Mouse (Mus musculus) 3134 (cell line): ENCODE measurements around the gene Trim7.
"Not testable (repeated sequence)": the region's sequence is repeated elsewhere in the genome, so short reads cannot be mapped to it uniquely, and the experiment has no call there.

Experiments
- DNase-seq: peaks from one replicate; pipeline ENCODE4 v3.0.0-alpha.2; 2011; ENCODE audit warnings: low spot score; ENCODE audit not compliant: insufficient read length; ENCODE audit errors: extremely low read depth

The Trim7 gene

DNA sequence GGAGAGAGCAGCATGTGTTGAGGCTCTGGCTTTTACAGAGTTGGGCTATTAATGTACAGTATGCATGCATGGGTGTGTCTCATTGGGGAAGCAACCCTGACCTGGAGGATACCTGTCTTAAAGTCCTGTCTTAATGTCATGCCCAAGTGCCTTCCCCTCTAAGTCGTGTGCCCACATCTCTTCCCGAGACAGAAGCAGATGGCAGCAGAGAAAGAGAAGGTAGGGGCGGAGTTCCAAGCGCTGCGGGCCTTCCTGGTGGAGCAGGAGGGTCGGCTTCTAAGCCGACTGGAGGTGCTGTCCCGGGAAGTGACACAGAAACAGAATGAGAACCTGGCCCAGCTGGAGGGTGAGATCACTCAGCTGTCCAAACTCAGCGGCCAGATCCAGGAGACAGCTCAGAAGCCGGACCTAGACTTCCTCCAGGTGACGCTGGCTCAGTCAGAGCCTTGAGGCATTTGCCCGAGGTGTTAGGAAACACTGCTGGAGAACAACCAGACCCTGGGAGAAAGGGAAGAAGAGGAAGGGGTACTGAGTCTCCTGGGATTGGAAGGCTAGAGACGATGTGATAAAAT lies 19.4 kb downstream of the Trim7 start:
- no peak for DNase-seq

DNA sequence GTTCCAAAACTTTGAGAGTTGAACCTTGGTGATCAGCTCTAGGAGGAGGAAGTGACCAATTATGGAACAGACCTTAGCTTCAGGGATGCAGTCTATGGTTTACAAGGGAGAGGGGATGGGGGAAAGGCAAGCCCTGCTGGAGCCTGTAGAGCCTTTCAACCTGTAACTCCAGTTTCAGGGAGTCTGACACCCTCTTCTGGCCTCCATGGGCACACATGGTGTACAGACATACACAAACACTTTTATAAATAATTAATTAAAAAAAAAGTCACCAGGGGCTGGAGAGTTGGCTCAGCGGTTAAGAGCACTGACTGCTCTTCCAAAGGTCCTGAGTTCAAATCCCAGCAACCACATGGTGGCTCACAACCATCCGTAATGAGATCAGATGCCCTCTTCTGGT lies 20.4 kb downstream of the Trim7 start:
- not testable (repeated sequence) for DNase-seq

DNA sequence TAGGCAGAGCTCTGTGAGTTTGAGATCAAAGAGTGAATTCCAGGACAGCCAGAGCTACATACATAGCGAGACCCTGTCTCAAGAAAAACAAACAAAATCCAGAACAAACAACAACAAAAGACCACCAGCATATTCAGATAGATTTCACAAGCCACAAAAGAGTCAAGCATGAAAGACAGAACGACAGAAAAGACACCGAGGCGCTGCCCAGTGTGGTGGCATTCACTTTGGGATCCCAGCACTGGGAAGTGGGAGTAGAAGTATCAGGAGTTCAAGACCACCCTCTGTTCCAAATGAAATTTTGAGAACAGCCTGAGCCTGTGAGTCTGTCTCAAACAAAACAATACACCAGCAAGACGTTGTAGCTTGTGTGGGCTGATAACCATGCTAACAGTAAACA lies 20.9 kb downstream of the Trim7 start:
- no peak for DNase-seq

DNA sequence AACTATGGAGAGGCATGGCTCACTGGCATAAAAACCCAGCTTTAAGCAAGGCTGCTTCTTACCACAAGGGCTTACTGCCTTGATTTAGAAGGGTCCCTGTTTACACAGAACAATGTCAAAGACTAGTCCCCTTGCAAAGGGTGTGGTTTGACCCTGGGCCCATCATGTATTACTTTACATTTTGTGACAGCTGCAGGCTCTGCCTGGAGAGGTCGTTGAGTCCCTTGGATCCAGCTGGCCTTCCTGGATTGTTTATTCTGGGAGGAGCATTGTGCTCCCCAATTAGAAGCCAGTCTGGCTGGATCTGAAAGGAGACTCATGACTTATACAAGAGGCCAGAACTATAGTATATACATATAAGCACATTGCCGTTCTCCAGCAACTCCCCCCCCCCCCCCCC lies 24.3 kb downstream of the Trim7 start:
- DNase-seq = no peak

DNA sequence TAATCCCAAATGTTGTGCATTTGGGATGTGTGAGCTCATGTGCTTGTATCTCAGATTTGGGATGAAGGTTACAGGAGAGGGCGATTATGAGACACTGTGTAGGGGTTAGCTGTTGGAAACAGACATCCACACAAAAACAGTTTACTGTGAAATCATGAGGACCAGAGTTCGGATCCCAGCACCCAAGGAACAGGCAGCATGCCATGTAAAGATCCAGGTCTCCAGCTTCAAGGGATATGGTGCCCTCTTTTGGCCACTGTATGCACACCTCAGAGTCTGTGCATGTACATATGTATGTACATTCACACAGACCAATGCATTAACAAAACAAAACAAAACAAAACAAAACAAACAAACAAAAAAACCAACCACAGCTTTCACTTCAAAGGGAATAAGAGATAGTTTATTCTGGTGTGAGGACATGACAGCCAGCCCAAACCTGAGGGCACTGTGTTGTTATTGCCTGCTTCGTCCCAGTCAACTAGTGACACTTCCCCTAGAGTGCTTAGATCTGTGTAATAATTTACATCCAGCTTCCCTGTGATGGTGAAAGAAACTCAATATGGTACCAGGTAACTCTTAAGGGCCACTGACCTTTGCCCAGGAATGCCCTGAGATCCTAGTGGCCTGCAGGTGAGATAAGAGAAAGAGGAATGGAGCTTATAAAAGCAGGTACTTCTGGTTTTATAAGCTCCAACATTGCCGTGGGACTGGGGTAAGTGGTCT lies 25.5 kb downstream of the Trim7 start:
- DNase-seq = no peak

DNA sequence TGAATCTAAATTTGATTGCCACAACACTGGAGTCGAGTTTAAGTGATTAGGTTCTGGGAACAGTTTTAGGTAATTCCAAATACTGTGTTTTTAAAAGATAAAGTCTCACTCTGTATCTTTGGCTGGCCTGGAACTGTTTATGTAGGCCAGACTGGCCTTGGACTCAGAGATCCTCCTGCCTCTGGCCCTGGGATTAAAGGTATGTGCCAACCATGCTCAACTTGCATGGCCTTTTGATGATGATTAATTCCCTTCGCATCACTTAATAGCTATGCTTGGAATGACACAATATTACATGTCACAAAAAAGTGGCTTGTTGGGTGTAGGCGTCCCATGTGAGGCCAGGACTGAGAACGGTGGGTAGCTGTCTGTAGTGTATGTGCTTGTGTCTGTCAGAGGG lies 26.2 kb downstream of the Trim7 start:
- peak; percentile 27 for DNase-seq

DNA sequence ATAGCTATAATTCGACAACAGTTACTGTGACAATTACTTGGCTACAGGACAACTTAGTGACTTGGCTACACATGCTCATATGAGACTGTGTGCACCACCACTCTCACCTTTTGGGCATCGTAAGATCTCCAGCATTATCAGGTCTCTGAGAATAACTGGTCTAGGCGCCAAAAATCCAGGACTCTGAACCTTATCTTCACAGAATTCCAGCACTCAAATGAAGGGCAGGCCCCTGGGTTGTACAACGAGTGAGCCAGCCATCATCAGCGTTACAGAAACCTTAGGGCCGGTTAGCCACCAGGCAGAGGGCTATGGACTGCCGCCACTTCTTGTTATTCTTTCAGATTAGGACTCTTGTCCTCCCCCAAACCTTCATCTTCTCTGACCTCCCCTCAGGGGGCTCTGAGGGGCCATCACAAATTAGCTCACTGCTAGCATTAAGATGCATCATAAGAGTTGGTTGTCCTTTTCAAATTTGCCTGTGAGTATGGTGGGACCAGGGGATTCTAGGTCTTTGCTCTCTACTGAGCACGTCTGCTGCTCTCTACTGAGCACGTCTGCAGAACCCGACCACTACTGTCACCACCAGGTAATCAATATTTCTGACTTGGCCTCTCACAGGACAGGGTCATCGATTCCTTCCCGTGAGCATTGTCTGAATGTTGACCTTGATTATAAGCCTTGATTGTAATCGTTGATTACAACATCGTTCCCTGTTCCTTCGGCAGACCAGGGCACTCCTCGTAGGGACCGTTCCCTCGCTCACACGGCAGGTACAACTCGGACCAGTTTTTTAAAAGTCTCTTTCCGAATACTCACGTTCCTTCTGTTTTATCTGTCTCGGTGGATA lies 26.9 kb downstream of the Trim7 start:
- DNase-seq = peak; percentile 31

DNA sequence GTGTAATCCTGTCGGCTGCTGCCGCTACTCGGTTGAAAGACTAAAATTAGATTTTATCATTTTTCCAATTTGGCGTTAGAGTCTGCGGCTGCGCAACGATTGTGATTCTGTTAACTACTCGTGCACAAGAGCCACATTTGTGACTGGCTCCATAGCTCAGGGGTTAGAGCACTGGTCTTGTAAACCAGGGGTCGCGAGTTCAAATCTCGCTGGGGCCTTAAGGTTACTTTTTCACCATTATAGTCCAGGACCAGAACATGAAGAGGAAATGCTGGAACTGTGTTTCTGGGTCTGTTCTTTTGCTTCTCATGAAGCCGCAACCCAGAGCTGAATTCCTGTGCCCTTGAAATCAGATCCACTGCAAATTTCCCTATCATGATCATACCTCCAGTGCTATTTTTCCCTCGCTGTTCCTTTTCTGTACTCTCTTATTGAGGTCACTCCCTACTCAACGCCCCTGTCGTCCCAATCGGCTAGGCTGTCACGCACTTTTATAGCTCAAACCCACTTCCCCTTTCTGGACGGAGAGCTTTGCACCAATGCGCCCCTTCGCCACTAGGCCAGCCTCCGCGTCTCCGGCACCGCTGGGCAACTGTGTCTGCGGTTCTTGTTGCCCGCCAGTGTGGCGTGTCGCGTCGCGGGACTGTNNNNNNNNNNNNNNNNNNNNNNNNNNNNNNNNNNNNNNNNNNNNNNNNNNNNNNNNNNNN lies 27.7 kb downstream of the Trim7 start:
- peak; percentile 74 for DNase-seq

DNA sequence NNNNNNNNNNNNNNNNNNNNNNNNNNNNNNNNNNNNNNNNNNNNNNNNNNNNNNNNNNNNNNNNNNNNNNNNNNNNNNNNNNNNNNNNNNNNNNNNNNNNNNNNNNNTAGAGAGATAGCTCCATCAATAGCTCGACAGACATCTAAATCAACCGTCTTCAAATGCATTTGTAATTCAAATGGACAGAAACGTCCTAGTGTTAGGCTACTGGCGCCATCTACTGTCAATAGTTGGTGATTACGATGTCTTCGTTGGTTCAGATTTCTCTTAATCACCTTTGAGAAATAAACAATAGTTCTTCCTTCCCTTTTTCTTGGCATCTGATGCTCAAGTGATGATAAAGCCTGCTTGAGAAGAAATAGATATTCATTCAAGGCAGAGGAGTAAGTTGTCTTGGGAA lies 33.1 kb downstream of the Trim7 start:
- DNase-seq = peak; percentile 38

DNA sequence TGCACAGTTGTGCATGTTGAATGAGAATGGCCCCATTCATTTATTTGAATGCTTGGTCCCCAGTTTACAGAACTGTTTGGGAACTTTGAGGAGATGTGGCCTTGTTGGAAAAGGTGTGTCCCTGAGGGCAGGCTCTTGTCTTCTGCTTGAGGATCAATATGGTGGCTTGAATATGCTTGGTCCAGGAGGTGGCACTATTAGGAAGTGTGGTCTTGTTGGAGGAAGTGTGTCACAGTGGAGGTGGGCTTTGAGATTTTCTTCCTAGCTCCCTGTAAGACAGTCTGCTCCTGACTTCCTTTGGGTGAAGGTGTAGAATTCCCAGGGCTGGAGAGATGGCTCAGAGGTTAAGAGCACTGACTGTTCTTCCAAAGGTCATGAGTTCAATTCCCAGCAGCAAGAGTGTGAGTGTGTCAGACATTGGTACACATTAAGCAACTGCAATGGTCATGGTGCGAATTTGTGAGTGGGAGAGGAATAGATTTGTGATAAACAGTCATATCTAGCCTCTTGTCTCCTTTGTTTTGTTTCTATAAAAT lies 36.9 kb downstream of the Trim7 start:
- no peak for DNase-seq

DNA sequence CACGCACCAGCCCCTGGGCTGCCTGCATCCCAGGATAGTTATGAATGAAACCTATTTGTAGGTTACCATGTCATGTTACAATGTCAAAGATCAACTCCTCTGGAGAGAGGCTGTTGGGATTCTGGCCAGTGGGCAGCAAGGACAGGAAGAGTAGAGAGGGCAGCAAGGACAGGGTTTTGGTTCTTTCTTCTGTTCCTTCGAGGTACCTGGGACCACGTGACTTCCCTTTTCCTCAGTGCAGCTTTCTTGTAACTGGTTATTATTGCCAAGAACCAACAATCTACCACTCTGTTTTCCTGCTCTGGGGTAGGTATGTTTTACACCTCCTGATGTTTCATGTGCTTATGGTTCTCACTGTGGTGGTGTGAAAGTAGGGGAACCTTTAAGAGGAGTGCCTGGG lies 37.9 kb downstream of the Trim7 start:
- DNase-seq = no peak

DNA sequence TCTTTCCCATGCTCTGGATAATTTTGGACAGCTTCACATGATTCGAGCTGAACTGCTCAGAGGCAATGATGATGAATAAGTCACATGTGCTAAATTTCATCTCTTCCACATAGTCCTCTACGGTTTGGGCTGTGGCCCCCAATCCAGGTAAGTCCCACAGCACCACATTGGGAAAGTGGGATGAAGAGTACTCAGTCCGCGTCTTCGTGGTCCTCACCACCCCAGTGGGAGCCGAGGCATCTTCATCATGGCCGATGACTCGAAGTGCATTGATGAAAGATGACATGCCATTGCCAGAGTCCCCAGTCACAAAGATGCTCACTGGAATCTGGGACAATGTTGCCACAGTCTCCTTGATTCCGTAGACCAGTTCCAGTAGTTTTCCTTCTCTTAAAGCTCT lies 40.5 kb downstream of the Trim7 start:
- DNase-seq = no peak

DNA sequence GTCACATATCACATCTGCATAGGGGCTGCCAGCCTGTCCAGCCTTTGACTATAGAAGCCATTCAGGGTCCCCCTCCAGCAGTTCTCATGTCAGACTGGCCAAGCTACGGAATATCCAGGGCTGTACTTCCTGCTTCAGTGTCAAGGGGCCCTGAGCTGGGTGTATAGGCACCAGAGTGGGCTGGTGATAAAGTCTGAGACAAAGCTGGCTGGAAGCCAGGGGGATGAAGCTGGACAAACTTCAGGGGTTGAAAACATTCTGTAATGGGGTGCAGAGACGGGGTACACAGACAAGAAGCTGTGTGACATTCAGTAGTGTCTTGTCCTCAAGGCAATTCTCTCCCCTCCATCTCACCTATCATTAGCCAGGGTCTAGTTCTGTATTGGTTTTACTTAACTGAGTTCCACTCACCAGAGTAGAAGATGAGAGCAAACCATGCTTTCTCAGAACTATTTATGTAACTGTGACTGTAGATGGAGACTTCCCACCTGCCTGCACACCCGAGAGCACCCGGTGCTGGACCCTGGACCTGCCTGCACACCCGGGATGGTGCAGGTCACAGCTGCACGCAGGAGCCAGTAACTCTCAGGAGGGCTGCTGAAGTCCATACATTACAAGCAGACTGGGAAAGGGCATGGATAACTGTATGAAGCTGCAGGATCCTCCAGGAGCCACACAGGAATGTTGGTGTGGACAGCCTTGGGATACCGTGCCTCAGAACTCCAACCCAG lies 43.6 kb downstream of the Trim7 start:
- peak; percentile 45 for DNase-seq

DNA sequence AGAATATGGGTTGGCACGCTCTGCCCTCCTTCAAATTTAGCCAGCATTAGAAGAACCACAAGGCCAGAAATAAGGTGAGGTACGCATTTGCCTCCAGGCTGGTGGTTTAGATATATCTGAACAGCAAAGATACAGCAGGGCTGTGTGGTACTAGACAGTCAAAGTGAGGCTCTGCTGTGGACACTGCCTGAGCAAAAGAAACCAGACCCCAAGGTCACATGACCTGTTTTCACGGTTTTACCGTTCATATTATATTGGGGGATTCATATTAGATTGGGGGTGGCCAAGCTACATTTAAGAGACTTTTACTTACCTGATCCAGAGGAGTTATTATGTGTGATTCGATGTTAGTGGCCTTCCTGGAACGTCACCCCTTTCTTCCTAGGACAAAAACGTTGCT lies 44.8 kb downstream of the Trim7 start:
- peak; percentile 22 for DNase-seq

DNA sequence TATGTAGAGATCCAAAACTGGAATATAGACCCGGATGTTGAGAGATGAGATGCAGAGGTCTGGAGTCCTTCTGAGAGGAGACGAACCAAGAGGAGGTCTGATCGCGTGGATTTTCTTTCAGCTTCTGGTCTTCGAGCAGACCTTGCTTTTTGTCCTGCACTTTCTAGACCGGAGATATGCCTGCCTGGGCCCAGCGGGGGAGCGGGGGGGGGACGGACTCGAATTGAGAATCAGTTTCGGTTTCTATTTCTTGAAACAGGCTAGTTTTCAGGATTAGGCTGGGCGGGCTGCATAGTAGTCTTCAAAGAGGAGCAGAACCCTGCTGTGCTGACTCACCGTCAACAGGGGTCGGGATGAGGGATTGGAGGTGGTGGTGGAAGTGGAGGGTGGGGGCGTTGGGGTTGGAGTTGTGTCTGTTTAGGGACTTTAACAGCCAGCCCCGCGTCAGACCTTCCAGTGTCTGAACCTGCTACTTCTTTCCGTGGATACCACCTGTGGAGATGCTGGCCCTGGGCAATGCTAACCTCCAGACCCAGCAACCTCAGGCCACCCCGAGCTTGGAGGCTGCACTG lies 45.3 kb downstream of the Trim7 start, which contains the start of gene Irgm1:
Gene Irgm1, minus strand, starts transcription at position 483 of the 572 bp plus-strand sequence.
- DNase-seq = peak; percentile 86

DNA sequence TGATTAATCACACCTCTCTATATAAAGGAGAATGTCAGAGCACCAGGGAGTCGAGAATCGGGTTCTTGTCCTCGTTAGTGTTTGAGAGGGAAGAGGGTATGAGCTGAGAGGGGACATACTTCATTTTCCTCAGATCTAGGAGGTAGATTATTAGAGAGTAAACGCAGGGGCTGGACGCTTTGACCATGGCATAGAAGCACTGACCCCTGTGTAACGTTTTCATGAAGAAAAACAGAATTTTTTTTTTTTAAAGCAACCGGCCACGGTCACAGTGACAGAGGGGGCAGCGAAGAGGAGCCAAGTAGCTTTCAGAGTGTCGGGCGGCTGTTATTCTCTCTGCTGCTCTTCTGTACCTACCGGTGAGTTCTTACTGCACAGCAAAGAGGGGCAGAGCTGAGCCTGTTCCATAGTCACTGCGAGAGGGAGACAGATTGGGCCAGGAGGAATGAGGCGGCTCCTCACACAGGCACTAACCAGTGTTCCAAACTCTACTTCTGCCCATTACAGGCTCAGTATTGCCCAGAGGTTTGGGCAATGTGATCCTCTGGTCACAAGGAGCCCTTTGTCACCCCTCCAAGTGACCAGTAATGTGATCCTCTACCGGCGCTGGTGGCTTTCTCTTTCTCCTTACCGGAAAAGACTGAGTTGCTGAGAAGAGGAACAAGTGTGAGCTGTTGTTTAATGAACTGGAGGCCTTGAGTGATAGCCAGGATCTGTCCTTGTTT lies 46.0 kb downstream of the Trim7 start:
- peak; percentile 55 for DNase-seq

DNA sequence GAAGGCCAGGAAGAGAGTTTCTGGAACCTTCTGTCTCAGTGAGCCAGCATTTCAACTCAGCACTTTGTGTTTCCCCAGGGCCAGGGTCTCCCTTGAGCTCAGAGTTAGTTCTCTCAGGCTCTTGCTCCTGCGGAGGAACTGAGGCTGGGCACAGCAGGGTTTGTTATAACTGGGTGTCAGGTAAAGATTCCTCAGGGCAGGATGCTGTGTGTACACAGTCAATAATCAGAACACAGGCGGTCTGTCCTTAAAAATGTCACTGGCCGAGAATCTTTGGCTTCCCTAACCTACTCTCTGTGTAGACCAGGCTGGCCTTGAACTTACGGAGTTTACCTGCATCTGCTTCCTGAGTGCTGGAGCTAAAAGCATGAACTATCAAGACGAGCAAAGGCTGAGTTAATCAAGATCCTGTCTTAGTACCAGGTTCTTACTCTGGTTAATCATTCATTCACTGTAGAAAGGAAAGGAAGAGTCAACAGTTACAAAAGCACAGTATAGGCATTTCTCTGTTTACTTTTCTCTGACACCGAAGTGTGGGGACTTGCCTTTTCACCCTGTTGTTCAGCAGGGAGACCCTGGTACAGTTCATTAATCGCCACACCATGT lies 46.9 kb downstream of the Trim7 start:
- DNase-seq = no peak

DNA sequence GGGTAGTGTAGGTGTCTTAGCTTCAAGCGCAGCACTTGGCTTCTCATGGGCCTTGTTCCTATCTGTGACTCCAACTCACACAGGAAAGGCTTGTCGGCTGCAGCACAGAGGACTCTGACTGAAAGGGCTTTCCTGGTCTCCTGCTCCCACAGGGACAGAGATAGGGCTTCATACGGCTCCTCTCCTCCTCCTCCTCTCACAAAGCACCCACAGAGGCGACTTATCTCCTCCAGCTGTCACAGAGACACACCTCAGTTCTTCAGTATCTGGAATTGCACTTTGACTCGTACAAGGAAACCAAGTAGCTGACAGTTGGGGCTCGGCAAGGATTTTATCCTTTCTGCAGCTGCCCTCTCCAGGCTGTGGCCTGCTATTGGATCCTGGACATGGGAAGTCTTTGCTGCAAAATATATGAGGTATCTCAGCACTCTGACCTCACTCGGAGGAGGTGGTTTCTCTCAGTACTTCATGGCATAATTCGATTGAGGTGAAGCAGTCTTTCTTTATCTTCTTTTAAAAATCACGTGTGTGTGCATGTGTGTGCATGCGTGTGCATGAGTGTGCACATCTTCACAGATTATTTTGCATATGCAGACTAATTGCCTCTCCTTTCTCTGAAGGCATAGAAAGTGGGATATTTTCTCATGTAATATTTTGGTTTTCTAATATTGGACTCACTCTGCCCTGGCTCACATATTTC lies 47.8 kb downstream of the Trim7 start:
- DNase-seq = no peak
